Mouse (Mus musculus) liver, adult 2 months (tissue): ENCODE measurements around the gene Ranbp9. TPM values are rescaled to one million over a fixed set of nuclear protein-coding genes. Genes with fewer than 3 reads are reported as not detected.

Source experiments
- DNase-seq: peaks from one replicate; pipeline ENCODE4 v3.0.0-alpha.2; 2011; ENCODE audit warnings: low read depth, low spot score; ENCODE audit errors: extremely low read depth
- H3K27ac ChIP-seq: fragments of 200-500 bp; replicated peaks from 2 replicates; pipeline ENCODE4 v1.5.1; 2012; ENCODE audit warnings: low read depth, mild to moderate bottlenecking, control low read depth, inconsistent platforms, low read length; ENCODE audit not compliant: insufficient read depth
- H3K27me3 ChIP-seq: fragments of 200-500 bp; 2 replicates; pipeline ENCODE4 v1.6.1; 2012; ENCODE audit warnings: mild to moderate bottlenecking, moderate library complexity, low read length, inconsistent platforms; ENCODE audit not compliant: control insufficient read depth, insufficient read depth
- H3K36me3 ChIP-seq: fragments of 200-500 bp; 2 replicates; pipeline ENCODE4 v1.6.1; 2012; ENCODE audit warnings: low read length, inconsistent platforms; ENCODE audit not compliant: control insufficient read depth, insufficient read depth
- H3K4me1 ChIP-seq: fragments of 200-500 bp; 2 replicates; pipeline ENCODE4 v1.6.1; 2011; ENCODE audit warnings: low read length; ENCODE audit not compliant: control insufficient read depth, insufficient read depth
- H3K4me3 ChIP-seq: fragments of 200-500 bp; 2 replicates; pipeline ENCODE4 v1.5.1; 2011; ENCODE audit warnings: low read depth, mild to moderate bottlenecking, control low read depth, low read length, moderate library complexity; ENCODE audit not compliant: insufficient read depth
- H3K79me2 ChIP-seq: fragments of 200-500 bp; 2 replicates; pipeline ENCODE4 v1.6.1; 2012; ENCODE audit warnings: inconsistent platforms, mild to moderate bottlenecking, low read length, moderate library complexity; ENCODE audit not compliant: control insufficient read depth, insufficient read depth
- H3K9ac ChIP-seq: fragments of 200-500 bp; 2 replicates; pipeline ENCODE4 v1.6.1; 2012; ENCODE audit warnings: low read depth, mild to moderate bottlenecking, control low read depth, inconsistent platforms, low read length
- CTCF ChIP-seq: fragments of 200-500 bp; IDR thresholded peaks from 2 replicates; pipeline ENCODE4 v1.5.1; 2011; ENCODE audit warnings: low read depth, low read length, control low read depth
- POLR2A ChIP-seq: fragments of 200-500 bp; IDR thresholded peaks from 2 replicates; pipeline ENCODE4 v1.6.1; 2011; ENCODE audit warnings: low read length, control low read depth; ENCODE audit not compliant: insufficient read depth; ENCODE audit errors: extremely low read depth
- WGBS: fragments of 180-500 bp; shearing (Covaris S2); methylation state at CpG from one replicate; pipeline ENCODE4 v1.1.7; 2018; 5-methylcytosine and 5-hydroxymethylcytosine counted together
- polyA plus RNA-seq: library from polyadenylated mRNA; depleted of rRNA; stranded (reverse); fragments of >200 nt; gene quantifications from 2 replicates; pipeline ENCODE4 v1.2.3, GENCODE M21; 2012
- total RNA-seq: library from RNA; depleted of rRNA; stranded (reverse); fragments of >200 nt; gene quantifications from 2 replicates; pipeline ENCODE4 v1.2.3, GENCODE M21; 2014

Gene Ranbp9
- total and polyA plus RNA-seq, 2 experiments, result 17.8 to 27.8 TPM

DNA sequence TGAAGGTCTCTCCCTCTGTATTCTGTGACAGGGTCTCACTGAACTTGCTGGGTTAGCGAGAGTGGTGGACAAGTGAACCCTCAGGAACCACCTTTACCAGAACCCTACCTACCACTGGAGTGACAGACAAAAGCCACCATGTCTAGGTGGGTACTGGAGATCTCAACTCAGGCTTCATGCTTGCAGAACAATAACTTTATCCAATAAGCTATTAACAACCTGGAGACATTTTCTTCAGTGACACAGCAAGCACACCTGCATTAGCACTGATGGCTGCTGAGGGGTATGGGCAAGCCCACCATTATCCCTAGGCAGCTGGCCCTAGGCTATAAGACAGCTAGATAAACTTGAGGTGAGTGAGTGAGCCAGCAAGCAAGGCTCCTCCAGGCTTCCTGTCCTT lies 40.7 kb downstream of the Ranbp9 start:
- H3K4me3 ChIP-seq, result no peak overlapping the region
- H3K4me1 ChIP-seq, result peaks cover 14% of the 10 kb centered on the region
- no peaks in the 10 kb centered on the region for H3K27me3 ChIP-seq
- H3K9ac ChIP-seq, result no peak overlapping the region
- TF ChIP-seq CTCF (no peak), POLR2A (no peak)
- no peaks in the 10 kb centered on the region for H3K36me3 ChIP-seq
- peaks cover 22% of the 10 kb centered on the region; the same call in 1 of the 2 replicates for H3K79me2 ChIP-seq
- no peak for DNase-seq
- WGBS, result 100% methylated on average over 1 of the region's 1 CpGs
- H3K27ac ChIP-seq, result no peak overlapping the region

DNA sequence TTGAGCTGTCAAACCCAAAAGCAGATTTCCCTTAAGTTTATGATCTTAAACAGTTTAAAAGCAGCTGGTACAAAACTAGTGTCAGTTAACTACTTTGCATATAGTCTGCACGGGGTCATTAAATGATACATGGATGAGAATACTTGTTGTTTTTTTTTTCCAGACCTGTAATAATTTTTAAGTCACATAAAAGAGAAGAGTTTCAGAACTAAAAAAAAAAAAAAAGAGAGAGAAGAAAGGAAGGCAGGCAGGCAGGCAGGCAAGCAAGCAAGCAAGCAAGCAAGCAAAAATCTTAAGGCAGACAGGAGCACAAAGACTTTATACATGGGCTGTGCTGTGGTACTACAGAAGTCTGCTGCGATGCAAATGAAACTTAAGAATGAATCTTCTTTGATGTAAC lies 47.7 kb downstream of the Ranbp9 start:
- Histone ChIP-seq H3K27me3 (no peaks in the 10 kb centered on the region), H3K27ac (no peak overlapping the region), H3K9ac (no peak overlapping the region), H3K36me3 (peaks cover 15% of the 10 kb centered on the region), H3K79me2 (peaks cover 17% of the 10 kb centered on the region; the same call in 1 of the 2 replicates), H3K4me3 (no peak overlapping the region), H3K4me1 (peaks cover 5% of the 10 kb centered on the region; the same call in 1 of the 2 replicates)
- DNase-seq, result no peak
- WGBS, result 93% methylated on average over 2 of the region's 2 CpGs
- no peak for TF ChIP-seq POLR2A
- no peak for TF ChIP-seq CTCF

DNA sequence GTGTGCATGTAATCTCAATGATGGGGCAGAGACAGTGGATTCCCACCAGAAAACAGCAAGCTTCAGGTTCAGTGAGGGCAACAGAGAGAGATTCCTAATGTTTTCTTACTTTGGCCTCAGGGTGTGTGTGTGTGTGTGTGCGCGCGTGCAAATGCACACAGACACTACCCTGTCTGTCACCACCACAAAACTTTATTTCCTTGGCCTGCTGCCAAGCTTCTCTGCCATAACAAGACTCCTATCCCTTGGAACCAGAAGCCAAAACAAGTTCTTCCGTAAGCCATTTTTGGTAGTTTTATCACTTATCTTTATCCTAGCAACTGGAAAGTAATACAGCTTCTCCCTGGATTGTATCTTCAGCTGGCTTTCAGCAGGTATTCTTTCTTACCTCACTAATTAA lies 52.6 kb downstream of the Ranbp9 start:
- H3K36me3 ChIP-seq, result peaks cover 28% of the 10 kb centered on the region
- no peak for TF ChIP-seq POLR2A
- no peak for TF ChIP-seq CTCF

DNA sequence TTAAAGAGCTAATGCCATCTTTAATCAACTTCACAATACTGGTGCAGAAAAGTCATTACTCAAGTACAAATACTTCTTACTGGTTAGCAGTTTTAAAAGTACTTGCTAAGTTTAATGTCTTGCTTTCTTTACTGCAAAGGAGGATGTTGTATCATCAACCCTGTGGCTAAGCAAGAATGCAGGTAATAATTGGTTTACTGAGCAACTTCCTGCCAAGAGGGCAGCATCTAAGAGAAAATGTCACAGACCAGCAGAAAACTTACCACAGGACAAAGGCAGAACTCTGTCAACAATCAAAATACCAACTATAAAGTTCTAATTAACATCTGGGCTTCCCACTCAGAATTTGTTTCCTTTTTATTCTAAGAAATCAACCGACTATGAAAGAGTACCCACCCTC lies 65.8 kb downstream of the Ranbp9 start:
- H3K79me2 ChIP-seq, result 0 out of 2 replicates have a peak, but pooled peaks cover 3% of the 10 kb centered on the region
- no peak overlapping the region for H3K4me3 ChIP-seq
- H3K27ac ChIP-seq, result no peak overlapping the region
- no peaks in the 10 kb centered on the region for H3K27me3 ChIP-seq
- peaks cover 56% of the 10 kb centered on the region for H3K36me3 ChIP-seq
- H3K9ac ChIP-seq, result no peak overlapping the region
- peaks cover 3% of the 10 kb centered on the region; the same call in 1 of the 2 replicates for H3K4me1 ChIP-seq
- DNase-seq, result no peak
- 98% methylated on average over 1 of the region's 1 CpGs for WGBS
- TF ChIP-seq CTCF (no peak), POLR2A (no peak)

More for the DNA sequence above, 52.6 kb downstream of the Ranbp9 start:
- Histone ChIP-seq H3K4me3 (no peak overlapping the region), H3K27me3 (no peaks in the 10 kb centered on the region), H3K4me1 (no peaks in the 10 kb centered on the region), H3K9ac (no peak overlapping the region), H3K27ac (no peak overlapping the region), H3K79me2 (peaks cover 13% of the 10 kb centered on the region; the same call in 1 of the 2 replicates)
- DNase-seq, result no peak
- WGBS, result 92% methylated on average over 4 of the region's 4 CpGs

DNA sequence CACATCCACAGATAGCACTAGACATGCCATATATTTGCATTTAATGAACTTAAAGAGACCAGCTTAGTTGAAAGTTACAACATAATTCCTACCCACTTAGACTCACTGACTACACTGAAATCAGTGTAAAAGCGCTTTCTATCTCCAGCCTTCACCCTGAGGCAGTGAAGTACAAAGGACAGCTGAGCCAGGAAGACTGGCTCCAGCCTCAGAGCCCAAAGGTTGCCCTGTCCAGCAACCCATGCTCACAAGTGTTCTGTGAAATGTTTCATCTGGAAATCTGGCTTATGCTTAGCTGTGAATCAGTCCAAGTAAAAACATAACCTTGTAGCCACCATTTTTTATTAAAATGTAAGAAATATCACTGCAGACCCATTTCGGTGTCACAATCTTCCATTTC lies 67.5 kb downstream of the Ranbp9 start:
- Histone ChIP-seq H3K27me3 (no peaks in the 10 kb centered on the region), H3K9ac (no peak overlapping the region), H3K27ac (no peak overlapping the region), H3K79me2 (0 out of 2 replicates have a peak, but pooled peaks cover 3% of the 10 kb centered on the region), H3K4me3 (no peak overlapping the region), H3K4me1 (peaks cover 3% of the 10 kb centered on the region; the same call in 1 of the 2 replicates), H3K36me3 (peaks cover 63% of the 10 kb centered on the region)
- TF ChIP-seq CTCF (no peak), POLR2A (no peak)
- 92% methylated on average over 2 of the region's 2 CpGs for WGBS
- no peak for DNase-seq

- no peak overlapping the region for H3K27ac ChIP-seq
- 91% methylated on average over 7 of the region's 7 CpGs for WGBS
- TF ChIP-seq POLR2A, result no peak
- no peak for TF ChIP-seq CTCF
- no peak for DNase-seq
- peaks cover 2% of the 10 kb centered on the region; the same call in 1 of the 2 replicates for H3K4me1 ChIP-seq
- 0 out of 2 replicates have a peak, but pooled peaks cover 3% of the 10 kb centered on the region for H3K79me2 ChIP-seq
- no peak overlapping the region for H3K9ac ChIP-seq
- H3K36me3 ChIP-seq, result peaks cover 60% of the 10 kb centered on the region
- no peaks in the 10 kb centered on the region for H3K27me3 ChIP-seq
- no peak overlapping the region for H3K4me3 ChIP-seq
These were observed 68.8 kb downstream of the Ranbp9 start for GRCm38 (mm10) chr13:43412311-43412710.
